Mouse (Mus musculus) G1E (cell line): ENCODE data around the gene Sipa1l3. TPM values are rescaled to one million over a fixed set of nuclear protein-coding genes. Genes with fewer than 3 reads are reported as not detected.
A peak's percentile ranks its signal among the peaks of the same experiment; 100 is the strongest.

Experiments used
- ATAC-seq: 2 replicates; pipeline ENCODE4 v1.8.0; 2016; ENCODE audit warnings: mild to moderate bottlenecking; ENCODE audit not compliant: insufficient number of reproducible peaks, poor library complexity, low FRiP score, severe bottlenecking; ENCODE audit errors: extremely low read depth
- DNase-seq: peaks from one replicate; pipeline ENCODE4 v3.0.0; 2012; ENCODE audit warnings: low spot score
- H3K27me3 ChIP-seq: 2 replicates; pipeline ENCODE4 v1.6.1; 2012; ENCODE audit warnings: mild to moderate bottlenecking, low read length, inconsistent platforms; ENCODE audit not compliant: insufficient read depth
- H3K36me3 ChIP-seq: replicated peaks from 2 replicates; pipeline ENCODE3; 2012; ENCODE audit warnings: mild to moderate bottlenecking, inconsistent platforms
- H3K4me1 ChIP-seq: 2 replicates; pipeline ENCODE4 v1.6.1; 2012; ENCODE audit warnings: low read depth, low read length, inconsistent platforms, mixed read lengths; ENCODE audit not compliant: insufficient read depth
- H3K4me3 ChIP-seq: 2 replicates; pipeline ENCODE4 v1.5.1; 2012; ENCODE audit warnings: low read depth, mild to moderate bottlenecking, inconsistent platforms, low read length, moderate library complexity, mixed read lengths
- H3K9me3 ChIP-seq: replicated peaks from 2 replicates; pipeline ENCODE4 v1.6.1; 2012; ENCODE audit warnings: inconsistent platforms
- CTCF ChIP-seq: IDR thresholded peaks from 2 replicates; pipeline ENCODE4 v1.5.1; 2012; ENCODE audit warnings: low read depth, low read length, inconsistent platforms, mixed read lengths
- GATA1 ChIP-seq: IDR thresholded peaks from 2 replicates; pipeline ENCODE4 v1.6.1; 2012; ENCODE audit warnings: borderline replicate concordance, low read length, inconsistent platforms, mixed read lengths
- GATA2 ChIP-seq: IDR thresholded peaks from 2 replicates; pipeline ENCODE4 v1.6.1; 2012; ENCODE audit warnings: low read depth, low read length, inconsistent platforms, borderline replicate concordance
- POLR2AphosphoS5 ChIP-seq: IDR thresholded peaks from 2 replicates; pipeline ENCODE4 v1.6.1; 2012; ENCODE audit warnings: low read depth, low read length, inconsistent platforms; ENCODE audit not compliant: insufficient replicate concordance
- TAL1 ChIP-seq: conservative IDR thresholded peaks from 2 replicates; pipeline ENCODE4 v1.6.1; 2012; ENCODE audit warnings: low read depth, low read length, inconsistent platforms, mixed read lengths
- polyA plus RNA-seq: library from polyadenylated mRNA; stranded (reverse); fragments of >175 nt; gene quantifications from 2 replicates; pipeline ENCODE4 v1.2.3, GENCODE M21; 2012
- total RNA-seq, 2 experiments: library from RNA; stranded (forward) in 1 of 2; stranded (reverse) in 1 of 2; fragments of 200-1000 nt in 1 of 2; fragments of >200 nt in 1 of 2; fragmentation: Nextera tagmentation in 1 of 2; gene quantifications; 2 replicates each; pipeline ENCODE4 v1.2.3; 2014 to 2017

Gene Sipa1l3
- total and polyA plus RNA-seq, 3 experiments = 5.8 to 107 (median 49.6) TPM

GRCm38 (mm10) chr7:29302641-29303040, 215.8 kb downstream of the Sipa1l3 start:
- peaks cover 26% of the 10 kb centered on the region for H3K27me3 ChIP-seq

GRCm38 (mm10) chr7:29301127-29301566, 217.3 kb downstream of the Sipa1l3 start:
- peaks cover 29% of the 10 kb centered on the region for H3K27me3 ChIP-seq
- ATAC-seq = no peak

More at GRCm38 (mm10) chr7:29302641-29303040, 215.8 kb downstream of the Sipa1l3 start:
- DNase-seq (no peak), ATAC-seq (no peak)
- TF ChIP-seq CTCF (no peak), GATA1 (no peak), POLR2AphosphoS5 (no peak), GATA2 (no peak), TAL1 (no peak)
- H3K4me3 ChIP-seq = no peak overlapping the region
- H3K4me1 ChIP-seq = peaks cover 52% of the 10 kb centered on the region
- peaks cover 39% of the 10 kb centered on the region for H3K36me3 ChIP-seq
- no peaks in the 10 kb centered on the region for H3K9me3 ChIP-seq

DNA sequence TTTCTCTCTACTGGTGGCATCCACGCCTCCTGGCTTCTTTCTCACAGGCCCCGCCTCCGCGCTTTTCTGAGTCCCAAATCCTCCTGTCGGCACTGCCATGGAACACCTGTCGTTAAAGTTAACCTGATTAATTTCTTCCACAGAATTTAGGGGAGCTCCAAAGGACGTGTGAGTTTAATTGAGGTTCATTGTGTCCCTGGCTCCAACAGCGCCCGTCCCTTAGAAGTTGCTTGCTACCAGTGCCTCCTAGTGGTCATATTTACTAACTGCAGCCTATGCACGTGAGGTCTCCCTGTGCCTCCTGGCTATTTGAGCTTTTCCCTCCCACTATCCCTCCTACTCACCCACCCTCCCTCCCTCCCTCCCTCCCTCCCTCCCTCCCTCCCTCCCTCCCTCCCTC, 221.4 kb downstream of the Sipa1l3 start:
- TF ChIP-seq TAL1 (no peak), GATA2 (no peak), POLR2AphosphoS5 (no peak), CTCF (peak; percentile 86), GATA1 (no peak)
- Histone ChIP-seq H3K9me3 (no peaks in the 10 kb centered on the region), H3K4me3 (no peak overlapping the region), H3K36me3 (peaks cover 22% of the 10 kb centered on the region), H3K4me1 (peaks cover 28% of the 10 kb centered on the region), H3K27me3 (peaks cover 35% of the 10 kb centered on the region)
- ATAC-seq (no peak), DNase-seq (no peak)

More at GRCm38 (mm10) chr7:29301127-29301566, 217.3 kb downstream of the Sipa1l3 start:
- Histone ChIP-seq H3K4me1 (peaks cover 39% of the 10 kb centered on the region), H3K36me3 (peaks cover 36% of the 10 kb centered on the region), H3K4me3 (no peak overlapping the region), H3K9me3 (no peaks in the 10 kb centered on the region)
- no peak for DNase-seq
- TF ChIP-seq GATA1 (no peak), POLR2AphosphoS5 (no peak), CTCF (no peak), GATA2 (no peak), TAL1 (no peak)

DNA sequence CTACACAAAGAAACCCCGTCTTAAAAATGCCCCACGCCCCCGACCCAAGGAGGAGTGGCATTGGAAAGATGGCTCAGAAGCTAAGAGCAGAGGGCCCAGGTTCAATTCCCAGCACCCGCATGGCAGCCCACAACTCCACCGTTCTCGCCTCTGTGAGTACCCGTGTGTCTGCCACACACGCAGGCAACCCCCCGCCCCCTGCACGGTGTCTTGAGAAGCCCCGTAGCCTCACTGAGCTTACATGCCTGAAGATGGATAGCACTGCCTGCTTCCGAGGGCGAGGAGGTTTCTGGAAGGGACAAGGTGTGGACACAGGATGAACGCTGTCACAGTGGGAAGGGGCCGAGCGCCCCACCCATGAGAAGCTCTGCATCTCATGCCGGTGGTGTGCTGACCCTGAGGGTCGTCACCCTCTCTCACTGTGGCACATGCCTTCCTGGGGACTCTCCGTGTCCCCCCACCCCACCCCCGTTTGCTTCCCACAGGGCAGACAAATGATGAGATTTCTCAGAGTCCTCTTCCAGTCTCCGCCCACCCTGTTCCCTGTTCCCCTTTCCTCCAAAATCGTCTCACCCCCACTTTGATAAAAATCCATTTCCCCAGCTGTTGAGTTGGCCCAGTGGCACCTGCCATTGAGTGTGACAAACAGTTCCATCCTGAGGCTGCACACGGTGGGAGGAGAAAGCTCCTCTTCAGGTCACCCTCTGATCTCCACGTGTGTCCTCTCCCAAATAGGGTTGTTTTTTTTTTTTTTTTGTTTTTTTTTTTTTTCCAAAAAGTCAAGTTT, 222.4 kb downstream of the Sipa1l3 start:
- H3K36me3 ChIP-seq = peaks cover 14% of the 10 kb centered on the region
- ATAC-seq (no peak), DNase-seq (no peak)
- peaks cover 26% of the 10 kb centered on the region for H3K4me1 ChIP-seq
- no peaks in the 10 kb centered on the region for H3K9me3 ChIP-seq
- H3K27me3 ChIP-seq = peaks cover 42% of the 10 kb centered on the region
- no peak overlapping the region for H3K4me3 ChIP-seq
- TF ChIP-seq TAL1 (no peak), POLR2AphosphoS5 (no peak), GATA1 (no peak), CTCF (no peak), GATA2 (no peak)

DNA sequence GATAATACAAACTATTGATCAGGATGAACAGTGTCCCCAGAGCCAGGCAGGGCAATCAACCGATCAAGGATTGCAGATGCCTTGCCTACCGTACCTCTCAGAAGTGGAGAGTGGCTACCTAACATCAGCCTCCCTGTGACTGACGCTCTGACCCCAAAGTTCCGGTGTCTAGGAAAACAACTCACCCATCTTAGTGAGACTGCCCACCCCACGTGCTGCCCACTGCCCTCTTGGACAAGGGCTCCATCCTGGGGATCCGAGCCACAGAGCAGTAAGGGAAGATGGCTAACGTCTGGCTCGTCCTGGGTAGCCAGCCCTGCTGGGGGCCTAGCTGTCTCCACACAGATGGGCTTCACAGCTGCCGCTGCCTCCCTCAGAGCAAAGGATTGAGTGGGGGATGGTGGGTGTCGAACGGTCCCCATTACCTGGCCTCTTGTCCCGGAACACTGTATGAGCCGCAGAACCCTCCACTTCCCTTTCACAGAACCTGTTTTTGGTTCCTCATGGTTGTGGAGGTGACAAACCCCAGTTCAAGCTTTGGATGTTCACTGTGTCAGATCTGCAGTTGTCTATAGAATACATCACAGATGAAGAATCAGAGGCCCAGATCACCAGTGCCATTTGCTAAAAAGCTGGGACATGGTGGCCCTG, 224.2 kb downstream of the Sipa1l3 start:
- Histone ChIP-seq H3K4me1 (peaks cover 30% of the 10 kb centered on the region), H3K27me3 (peaks cover 42% of the 10 kb centered on the region), H3K4me3 (no peak overlapping the region), H3K9me3 (no peaks in the 10 kb centered on the region), H3K36me3 (no peaks in the 10 kb centered on the region)
- DNase-seq = no peak
- no peak for TF ChIP-seq POLR2AphosphoS5
- TF ChIP-seq GATA2 = no peak
- TF ChIP-seq CTCF = no peak
- TF ChIP-seq TAL1 = no peak
- no peak for TF ChIP-seq GATA1
- ATAC-seq = no peak
